Mouse (Mus musculus) MEL (cell line): ENCODE results near the gene Ccl25.

ENCODE experiments used
- CHD1 ChIP-seq: IDR thresholded peaks from 2 replicates; pipeline ENCODE4 v1.6.1; 2012; ENCODE audit warnings: low read depth, mild to moderate bottlenecking, inconsistent platforms, low read length, improper control_type of control experiment
- CTCF ChIP-seq, 3 experiments: IDR thresholded peaks in 2 of 3; conservative IDR thresholded peaks in 1 of 3; 2 replicates each; pipeline ENCODE4 v1.5.1; 2011 to 2012; ENCODE audit warnings: low read length in 3 of 3, low read depth in 2 of 3, mild to moderate bottlenecking in 2 of 3, improper control_type of control experiment in 1 of 3, inconsistent platforms in 1 of 3, mixed read lengths in 1 of 3, moderate library complexity in 1 of 3; ENCODE audit not compliant: control insufficient read depth in 1 of 3, insufficient read depth in 1 of 3, poor library complexity in 1 of 3, severe bottlenecking in 1 of 3
- EP300 ChIP-seq, 2 experiments: IDR thresholded peaks; 2 replicates each; pipeline ENCODE4 v1.6.1; 2011; ENCODE audit warnings: improper control_type of control experiment in 2 of 2, low read length in 2 of 2, low read depth in 1 of 2, mild to moderate bottlenecking in 1 of 2
- GATA1 ChIP-seq: IDR thresholded peaks from 2 replicates; pipeline ENCODE4 v1.6.1; 2011; ENCODE audit warnings: low read depth, low read length, improper control_type of control experiment
- HCFC1 ChIP-seq: IDR thresholded peaks from 2 replicates; pipeline ENCODE4 v1.6.1; 2012; ENCODE audit warnings: low read depth, mild to moderate bottlenecking, inconsistent platforms, low read length, improper control_type of control experiment, moderate library complexity
- JUND ChIP-seq: IDR thresholded peaks from 2 replicates; pipeline ENCODE4 v1.6.1; 2011; ENCODE audit warnings: low read depth, mild to moderate bottlenecking, improper control_type of control experiment, low read length
- MAX ChIP-seq: IDR thresholded peaks from 2 replicates; pipeline ENCODE4 v1.6.1; 2011; ENCODE audit warnings: low read length, improper control_type of control experiment
- MXI1 ChIP-seq: IDR thresholded peaks from 2 replicates; pipeline ENCODE4 v1.6.1; 2011; ENCODE audit warnings: mild to moderate bottlenecking, low read depth, low read length, improper control_type of control experiment
- POLR2A ChIP-seq, 2 experiments: IDR thresholded peaks; 2 replicates each; pipeline ENCODE4 v1.6.1; 2011 to 2012; ENCODE audit warnings: low read length in 2 of 2, mild to moderate bottlenecking in 2 of 2, control low read depth in 1 of 2, improper control_type of control experiment in 1 of 2, low read depth in 1 of 2, moderate library complexity in 1 of 2; ENCODE audit not compliant: control insufficient read depth in 1 of 2, insufficient read depth in 1 of 2, poor library complexity in 1 of 2
- TAL1 ChIP-seq: IDR thresholded peaks from 2 replicates; pipeline ENCODE4 v1.6.1; 2012; ENCODE audit warnings: mild to moderate bottlenecking, inconsistent platforms, low read length, moderate library complexity, mixed read lengths
- TBP ChIP-seq: IDR thresholded peaks from 2 replicates; pipeline ENCODE4 v1.8.0; 2011; ENCODE audit warnings: low read depth, low read length, improper control_type of control experiment
- USF1 ChIP-seq: IDR thresholded peaks from 2 replicates; pipeline ENCODE4 v1.6.1; 2014; ENCODE audit warnings: low read depth, mild to moderate bottlenecking, inconsistent platforms, low read length, improper control_type of control experiment, moderate library complexity
- ZC3H11A ChIP-seq: IDR thresholded peaks from 2 replicates; pipeline ENCODE4 v1.6.1; 2012; ENCODE audit warnings: low read depth, mild to moderate bottlenecking, inconsistent platforms, low read length, improper control_type of control experiment
- ZNF384 ChIP-seq: IDR thresholded peaks from 2 replicates; pipeline ENCODE4 v1.6.1; 2012; ENCODE audit warnings: low read depth, mild to moderate bottlenecking, inconsistent platforms, low read length, improper control_type of control experiment

DNA sequence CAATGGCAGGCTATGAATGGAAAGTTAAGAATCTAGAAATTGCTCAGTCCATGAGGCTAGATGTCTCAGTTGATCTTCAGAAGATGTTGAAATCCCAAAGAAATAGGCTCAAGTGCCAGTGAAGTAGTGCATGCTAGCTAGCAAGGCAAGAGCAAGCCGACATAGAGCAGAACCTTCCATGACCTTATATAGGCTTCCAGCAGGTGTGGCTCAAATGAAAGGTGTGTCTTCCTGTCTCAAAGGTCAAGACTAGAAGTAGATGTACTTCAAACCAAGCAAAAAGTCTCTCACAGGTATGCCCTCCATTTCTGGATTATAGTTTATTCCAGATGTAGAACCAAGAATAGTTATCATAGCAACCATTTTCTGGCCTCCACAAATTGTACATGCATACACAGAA lies 9.0 kb downstream of the Ccl25 start:
- TF ChIP-seq ZNF384 = no peak
- TF ChIP-seq TBP = no peak
- TF ChIP-seq CTCF (IDR thresholded peaks at IDR 0.05 in 2 of 3, conservative IDR thresholded peaks at IDR 0.05 in 1 of 3; ENCODE audit: control insufficient read depth in 1 of 3, insufficient read depth in 1 of 3, low read depth in 2 of 3, low read length in 3 of 3, poor library complexity in 1 of 3, severe bottlenecking in 1 of 3) = no peak
- TF ChIP-seq EP300 (IDR thresholded peaks at IDR 0.05; ENCODE audit: low read depth in 1 of 2, low read length in 2 of 2) = no peak
- no peak for TF ChIP-seq GATA1
- no peak for TF ChIP-seq ZC3H11A
- TF ChIP-seq POLR2A (IDR thresholded peaks at IDR 0.05; ENCODE audit: control insufficient read depth in 1 of 2, insufficient read depth in 1 of 2, low read depth in 1 of 2, low read length in 2 of 2, poor library complexity in 1 of 2) = no peak
- TF ChIP-seq USF1 = no peak
- no peak for TF ChIP-seq CHD1
- TF ChIP-seq TAL1 = no peak
- no peak for TF ChIP-seq MXI1
- no peak for TF ChIP-seq MAX
- TF ChIP-seq HCFC1 = no peak
- TF ChIP-seq JUND = no peak
